Mouse (Mus musculus): ENCODE measurements around the gene Klhl12. TPM values are rescaled to one million over a fixed set of nuclear protein-coding genes. Genes with fewer than 3 reads are reported as not detected.
"Not testable (repeated sequence)": the region's sequence is repeated elsewhere in the genome, so short reads cannot be mapped to it uniquely, and the experiment has no call there.

Klhl12 gene
- total RNA-seq, 1 experiment from 2014 or later = 38.4 TPM

DNA sequence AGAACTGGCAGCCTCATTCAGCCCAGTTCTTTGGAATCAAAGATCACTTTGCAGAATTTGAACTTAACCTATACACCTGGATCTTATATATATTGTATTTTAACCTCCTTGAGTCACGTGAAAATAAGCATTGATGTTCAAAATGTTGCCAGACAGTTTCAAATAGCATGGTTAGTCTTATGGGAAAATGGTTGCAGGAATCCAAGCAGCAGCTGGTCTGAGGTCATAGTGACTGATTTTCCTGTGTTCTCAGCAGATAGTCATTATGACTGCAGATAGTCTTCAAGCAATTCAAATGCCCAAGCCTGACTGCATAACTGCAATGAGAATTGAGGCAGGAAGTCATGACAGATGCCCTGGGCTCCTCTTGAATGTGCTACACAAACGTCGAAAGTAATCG, 56.9 kb downstream of the Klhl12 start:
- ATAC-seq (ENCODE audit: extremely low read depth, insufficient number of reproducible peaks, low FRiP score, poor library complexity, severe bottlenecking) = no peak

DNA sequence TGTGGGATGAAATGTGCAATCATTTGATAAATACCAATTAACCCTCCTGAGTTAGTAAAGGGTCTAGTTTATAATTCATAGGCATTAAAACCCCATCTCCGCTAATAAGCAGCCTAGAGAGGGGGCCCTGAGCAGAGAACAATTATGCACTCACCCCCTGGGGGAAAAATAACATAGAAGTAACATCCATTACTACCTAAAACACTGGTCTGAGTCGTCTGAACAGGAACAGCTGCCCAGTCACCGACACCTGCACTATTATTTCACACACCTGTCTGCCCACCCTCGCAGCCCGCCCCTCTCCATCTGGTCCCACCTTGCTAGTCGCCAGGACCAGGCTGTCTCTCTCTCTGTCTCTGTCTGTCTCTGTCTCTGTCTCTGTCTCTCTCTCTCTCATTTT, 57.3 kb downstream of the Klhl12 start:
- no peak for ATAC-seq (ENCODE audit: extremely low read depth, insufficient number of reproducible peaks, low FRiP score, poor library complexity, severe bottlenecking)

DNA sequence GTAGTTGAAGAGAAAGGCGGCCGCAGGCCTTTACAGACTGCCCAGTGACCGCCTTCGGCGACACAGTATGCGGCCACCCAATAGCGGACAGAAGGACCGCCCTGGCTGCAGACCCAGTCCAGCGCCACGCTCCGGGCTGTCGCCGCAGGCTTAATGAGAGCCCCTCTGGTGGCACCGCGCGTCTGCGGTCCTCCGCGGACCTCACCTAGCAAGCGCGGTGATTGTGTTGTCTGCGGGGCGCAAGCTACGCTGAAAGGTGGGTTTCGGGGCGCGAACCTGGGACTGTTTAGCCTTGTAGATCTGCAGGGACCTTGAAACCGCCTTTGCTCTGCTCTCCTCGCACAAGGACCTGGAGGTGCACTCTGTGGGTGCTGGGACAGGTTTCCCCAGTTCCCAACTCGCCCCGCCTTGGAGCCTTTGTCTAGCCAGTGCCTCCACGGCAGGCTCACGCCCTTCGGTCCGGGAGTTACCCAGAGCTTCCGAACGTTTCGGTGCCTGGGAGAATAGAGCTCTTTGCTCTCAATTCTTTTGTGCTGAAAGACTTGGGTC, 58.1 kb downstream of the Klhl12 start:
- no peak for ATAC-seq (ENCODE audit: extremely low read depth, insufficient number of reproducible peaks, low FRiP score, poor library complexity, severe bottlenecking)

DNA sequence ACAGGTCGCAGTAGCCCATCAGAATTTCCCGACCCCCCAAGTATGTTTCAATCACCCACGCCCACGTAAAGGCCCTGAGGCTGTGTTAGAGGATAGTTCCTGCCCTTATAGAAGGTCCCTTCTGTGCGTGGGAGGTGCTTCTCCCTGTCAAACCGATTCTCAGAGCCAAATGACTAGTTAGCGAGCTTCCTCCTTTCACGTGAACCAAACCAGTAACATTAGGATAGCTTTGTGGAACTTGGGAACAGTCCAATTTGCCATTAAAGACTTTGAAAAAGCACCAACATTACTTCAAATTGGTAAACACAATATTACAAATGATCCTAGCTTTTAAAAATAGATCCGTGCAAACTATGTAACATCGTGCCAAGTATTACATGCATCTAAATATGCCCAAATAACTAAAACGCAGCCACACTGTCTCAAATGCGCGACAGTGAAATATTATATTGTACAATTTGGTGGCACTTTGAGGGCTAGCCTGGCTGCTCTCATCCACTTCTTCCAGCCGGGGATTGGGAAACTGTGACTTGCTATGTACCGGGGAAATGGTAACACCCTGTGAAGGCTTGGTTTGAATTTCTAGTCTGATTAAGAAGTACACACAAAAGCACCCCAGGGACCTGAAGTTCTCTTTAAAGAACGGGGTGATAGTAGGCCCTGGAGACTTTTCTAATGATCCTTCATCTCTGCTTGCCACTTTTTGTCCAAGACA, 58.7 kb downstream of the Klhl12 start:
- ATAC-seq (ENCODE audit: extremely low read depth, insufficient number of reproducible peaks, low FRiP score, poor library complexity, severe bottlenecking) = no peak

DNA sequence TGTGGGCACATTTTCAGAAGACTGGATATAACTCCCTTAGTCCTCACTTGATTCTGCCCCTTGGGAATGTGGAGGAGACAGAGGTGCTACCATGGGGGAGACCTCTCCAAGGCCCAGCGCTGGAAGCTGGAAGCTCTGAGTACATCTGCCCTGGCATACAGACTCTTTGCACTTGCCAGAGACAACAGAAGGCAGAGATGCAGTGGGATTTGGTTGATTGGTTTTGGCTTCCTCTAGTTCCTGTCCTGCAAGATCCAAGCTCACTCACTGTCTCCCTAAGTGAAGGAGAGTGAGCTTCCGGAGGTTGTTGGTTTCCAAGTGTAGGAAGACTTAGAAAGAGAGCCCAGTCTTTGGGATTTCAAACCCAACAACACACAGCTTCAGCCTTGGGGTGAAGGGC, 60.6 kb downstream of the Klhl12 start:
- no peak for ATAC-seq (ENCODE audit: extremely low read depth, insufficient number of reproducible peaks, low FRiP score, poor library complexity, severe bottlenecking)

DNA sequence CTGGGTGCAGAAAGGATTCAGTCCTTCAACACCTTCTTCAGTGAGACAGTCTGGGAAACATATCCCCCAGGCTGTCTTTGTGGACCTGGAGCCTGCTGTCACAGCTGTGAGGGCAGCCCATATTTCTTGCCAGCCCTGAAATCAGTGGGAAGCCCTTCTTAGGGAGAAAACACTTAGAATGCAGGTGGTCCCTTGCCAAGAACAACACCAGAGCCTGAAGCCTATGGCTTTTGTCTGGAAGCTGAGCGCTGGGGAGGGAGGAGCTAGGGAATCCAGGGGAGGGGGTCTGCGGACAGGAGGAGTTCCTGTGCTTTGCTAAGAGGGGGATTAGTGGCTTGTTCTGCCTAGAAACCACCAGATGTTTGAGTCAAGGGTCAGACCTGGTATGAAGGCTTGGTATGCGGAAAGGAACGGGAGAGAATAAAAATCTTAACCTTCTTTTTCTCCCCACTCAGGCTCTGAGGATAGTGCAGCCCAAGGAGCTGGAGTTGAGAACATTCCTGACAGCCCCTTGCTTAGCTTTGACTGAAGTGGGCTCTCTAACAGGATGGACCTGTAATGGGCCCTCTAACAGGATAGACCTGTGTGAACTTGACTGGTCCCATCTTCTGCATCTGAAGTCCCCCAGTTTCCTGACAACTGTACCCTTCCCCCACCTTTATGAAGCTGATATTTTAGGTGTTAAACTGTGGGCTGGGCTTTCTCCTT, 61.3 kb downstream of the Klhl12 start:
- no peak for ATAC-seq (ENCODE audit: extremely low read depth, insufficient number of reproducible peaks, low FRiP score, poor library complexity, severe bottlenecking)

DNA sequence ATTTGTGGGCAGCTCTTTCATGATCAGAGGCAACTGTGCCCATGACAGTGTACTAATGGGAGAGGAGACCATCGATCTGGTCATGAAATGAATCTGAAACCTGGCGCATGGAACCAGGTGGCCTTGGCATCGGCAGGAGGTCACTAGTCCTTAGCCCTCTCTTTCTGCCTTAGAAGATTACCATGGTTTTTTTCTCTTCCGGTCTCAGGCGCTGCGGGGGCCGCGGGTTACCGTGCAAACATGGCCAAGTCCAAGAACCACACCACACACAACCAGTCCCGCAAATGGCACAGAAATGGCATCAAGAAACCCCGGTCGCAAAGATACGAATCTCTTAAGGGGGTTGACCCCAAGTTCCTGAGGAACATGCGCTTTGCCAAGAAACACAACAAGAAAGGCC, 62.5 kb downstream of the Klhl12 start:
- not testable (repeated sequence) for ATAC-seq (ENCODE audit: extremely low read depth, insufficient number of reproducible peaks, low FRiP score, poor library complexity, severe bottlenecking)

DNA sequence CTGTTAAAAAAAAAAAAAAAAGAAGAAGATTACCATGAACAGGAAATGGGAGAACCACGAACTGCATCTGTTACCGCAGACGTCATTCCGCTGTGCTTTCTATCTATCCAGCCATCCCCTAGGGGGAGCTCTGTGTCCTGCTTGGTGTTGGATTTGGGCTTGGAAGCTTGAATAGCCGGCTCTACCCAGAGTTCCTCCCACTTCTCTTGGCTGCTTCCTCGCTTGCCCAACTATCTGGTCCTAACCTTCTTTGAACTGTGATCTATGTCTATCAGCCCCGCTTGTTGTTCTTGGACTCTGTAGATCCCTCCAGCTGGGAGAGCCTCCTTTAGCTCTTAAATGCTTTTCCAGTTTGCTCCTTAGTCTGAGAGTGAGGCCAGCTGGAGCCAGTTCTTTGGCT, 63.3 kb downstream of the Klhl12 start:
- ATAC-seq (ENCODE audit: extremely low read depth, insufficient number of reproducible peaks, low FRiP score, poor library complexity, severe bottlenecking) = peak; percentile 76

DNA sequence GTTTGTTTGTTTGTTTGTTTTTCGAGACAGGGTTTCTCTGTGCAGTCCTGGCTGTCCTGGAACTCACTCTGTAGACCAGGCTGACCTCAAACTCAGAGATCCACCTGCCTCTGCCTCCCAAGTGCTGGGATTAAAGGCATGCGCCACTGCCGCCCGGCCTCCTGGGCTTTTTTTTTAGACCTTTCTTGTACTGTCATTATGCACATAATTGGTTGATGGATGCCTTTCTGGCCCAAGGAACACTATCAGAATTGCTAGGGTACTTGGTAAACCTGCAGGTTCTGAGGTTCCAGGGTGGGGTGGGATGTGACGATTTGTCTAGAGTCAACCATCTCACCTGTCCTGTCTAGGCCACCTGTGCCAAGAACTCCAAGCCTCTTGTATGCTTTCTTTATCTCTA, 63.9 kb downstream of the Klhl12 start:
- not testable (repeated sequence) for ATAC-seq (ENCODE audit: extremely low read depth, insufficient number of reproducible peaks, low FRiP score, poor library complexity, severe bottlenecking)

DNA sequence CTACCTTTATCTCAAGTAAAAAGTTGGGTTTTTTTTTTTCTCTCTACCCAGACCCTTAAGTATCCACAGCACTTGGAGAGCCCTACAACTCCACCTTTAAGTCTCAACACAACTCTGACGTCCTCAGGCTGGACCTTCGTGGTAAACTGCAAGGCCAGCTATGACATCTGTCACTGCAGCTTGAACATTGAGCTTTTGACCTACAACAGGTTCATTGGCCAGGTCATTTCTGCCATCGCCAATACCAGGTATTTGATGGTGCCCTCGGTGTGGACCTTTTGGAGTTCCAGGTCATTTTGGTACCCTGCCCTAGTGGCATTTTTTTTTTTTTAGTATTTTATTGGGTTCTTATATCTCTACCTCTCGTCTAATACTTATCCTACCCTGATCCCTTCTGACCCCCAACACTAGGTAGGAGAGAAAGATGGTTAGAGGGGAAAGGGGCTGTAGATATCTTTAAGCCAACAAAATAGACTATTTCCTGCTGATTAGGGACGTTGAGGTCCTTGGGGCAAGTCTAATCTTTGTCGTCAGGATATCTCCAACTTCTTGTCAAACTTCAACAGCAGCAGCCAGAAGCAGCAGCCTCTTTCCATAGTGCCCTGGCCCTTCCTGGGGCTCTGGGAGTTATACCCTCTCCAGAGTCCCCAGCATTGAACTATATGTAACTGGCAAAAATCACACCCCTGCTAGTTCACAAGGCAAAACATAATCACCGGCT, 64.8 kb downstream of the Klhl12 start:
- no peak for ATAC-seq (ENCODE audit: extremely low read depth, insufficient number of reproducible peaks, low FRiP score, poor library complexity, severe bottlenecking)

DNA sequence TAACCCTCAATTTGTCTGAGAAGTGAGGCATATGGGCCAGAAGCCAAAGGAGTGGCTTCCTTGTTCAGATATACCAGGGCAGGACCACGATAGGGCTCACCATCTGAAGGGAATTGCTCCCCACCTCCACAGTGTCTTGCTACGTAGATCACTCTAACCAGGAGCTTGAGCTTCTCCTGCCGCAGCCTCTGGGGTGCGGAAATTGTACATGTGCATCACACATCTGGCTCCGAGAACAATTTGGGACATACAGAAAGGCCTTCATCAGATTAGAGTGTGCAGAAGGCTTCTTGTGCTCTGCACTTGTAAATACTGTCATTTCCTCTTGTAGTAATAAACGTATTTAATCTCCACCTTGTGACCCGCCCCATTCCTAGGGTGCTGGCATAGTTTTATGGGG, 65.8 kb downstream of the Klhl12 start:
- no peak for ATAC-seq (ENCODE audit: extremely low read depth, insufficient number of reproducible peaks, low FRiP score, poor library complexity, severe bottlenecking)

DNA sequence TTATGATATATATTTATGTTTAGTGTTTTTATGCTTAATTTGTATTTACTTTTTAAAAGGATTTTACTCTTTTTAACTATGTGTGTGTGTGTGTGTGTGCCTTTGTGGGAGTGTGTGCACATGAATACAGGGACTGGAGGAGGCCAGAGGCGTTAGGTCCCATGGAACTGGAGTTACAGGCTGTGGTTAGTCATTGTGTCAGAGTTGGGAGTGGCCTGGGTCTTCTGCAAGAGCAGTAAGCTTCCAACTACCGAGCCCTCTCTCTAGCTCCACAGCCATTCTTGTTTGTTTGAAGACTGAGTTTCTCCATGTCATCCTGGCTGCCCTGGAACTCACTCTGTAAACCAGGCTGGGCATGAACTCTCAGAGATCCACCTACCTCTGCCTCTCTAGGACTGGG, 67.0 kb downstream of the Klhl12 start:
- ATAC-seq (ENCODE audit: extremely low read depth, insufficient number of reproducible peaks, low FRiP score, poor library complexity, severe bottlenecking) = no peak

DNA sequence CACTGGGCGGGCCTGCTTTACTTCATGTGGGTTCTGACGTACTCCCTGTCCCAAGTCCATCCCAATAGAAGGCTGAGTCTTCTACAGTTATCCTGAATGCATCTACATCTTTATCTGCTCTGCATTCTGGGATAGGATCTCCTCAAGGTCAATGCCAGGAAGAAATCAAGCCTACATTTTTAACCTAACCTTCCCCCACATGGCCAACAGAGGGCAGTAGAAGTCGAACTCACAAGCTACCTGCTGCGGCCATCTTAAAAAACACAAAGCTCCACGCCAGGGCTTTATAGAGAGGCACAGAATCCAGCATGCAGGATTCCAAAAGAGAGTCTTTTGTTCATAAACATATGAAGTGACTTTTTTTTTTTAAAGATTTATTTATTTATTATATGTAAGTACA, 69.1 kb downstream of the Klhl12 start:
- ATAC-seq (ENCODE audit: extremely low read depth, insufficient number of reproducible peaks, low FRiP score, poor library complexity, severe bottlenecking) = peak; percentile 66; the same call in 1 of the 2 replicates

DNA sequence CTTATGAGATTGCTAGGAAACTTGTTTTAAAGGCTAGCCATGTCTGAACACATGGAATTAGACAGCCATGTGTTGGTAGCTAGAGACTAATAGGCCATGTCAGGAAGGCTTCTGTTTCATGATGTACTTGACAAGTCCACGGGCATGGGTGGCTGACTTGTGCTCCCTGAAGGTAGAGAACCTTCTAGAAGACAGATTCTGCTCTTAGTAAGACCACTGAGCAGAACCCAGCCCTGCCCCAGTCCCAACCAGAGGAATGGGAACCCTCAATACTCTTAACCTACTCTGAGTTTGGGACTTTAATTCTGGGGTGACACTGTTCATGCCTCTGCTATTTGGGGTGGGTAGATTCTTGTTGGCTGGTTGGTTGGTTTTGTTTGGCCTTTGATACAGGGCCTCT, 69.7 kb downstream of the Klhl12 start:
- ATAC-seq (ENCODE audit: extremely low read depth, insufficient number of reproducible peaks, low FRiP score, poor library complexity, severe bottlenecking) = no peak

DNA sequence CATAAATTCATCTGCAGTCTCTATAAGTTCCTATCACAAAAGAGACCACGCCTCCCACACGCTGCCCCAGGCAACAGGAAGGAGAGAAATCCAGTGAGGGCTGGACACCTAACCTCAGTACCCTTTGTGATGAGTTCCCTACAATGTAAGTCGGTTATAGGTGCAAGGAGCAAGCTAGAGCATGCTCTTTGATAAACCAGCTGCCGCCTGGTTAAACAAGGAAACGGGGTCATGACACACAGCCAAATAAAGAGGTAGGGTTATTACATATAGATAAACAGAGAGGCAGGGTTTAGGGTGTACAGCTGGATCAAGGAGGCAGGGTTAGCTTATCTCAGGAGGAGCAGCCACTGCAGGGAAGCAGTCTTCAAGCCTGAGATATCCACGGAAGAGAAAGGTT, 71.4 kb downstream of the Klhl12 start:
- no peak for ATAC-seq (ENCODE audit: extremely low read depth, insufficient number of reproducible peaks, low FRiP score, poor library complexity, severe bottlenecking)

DNA sequence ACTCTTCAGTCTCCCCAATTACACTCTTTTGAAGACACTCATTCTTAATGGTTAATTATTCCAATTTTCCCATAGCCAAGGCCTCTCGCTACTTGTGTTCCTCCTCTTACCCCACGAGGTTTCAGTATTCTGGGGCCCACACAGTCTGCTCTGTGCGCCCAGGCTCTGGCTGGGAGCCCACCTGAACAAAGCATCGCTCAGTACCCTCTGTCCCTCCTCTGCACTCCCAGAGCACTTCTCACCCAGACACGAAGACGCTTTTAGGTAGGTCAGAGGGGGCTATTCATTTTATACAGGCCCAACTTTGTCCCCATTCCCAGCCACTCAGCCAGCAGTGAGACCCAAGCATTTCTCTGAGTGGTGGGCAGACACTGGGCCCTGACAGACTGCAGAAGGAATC, 75.3 kb downstream of the Klhl12 start:
- no peak for ATAC-seq (ENCODE audit: extremely low read depth, insufficient number of reproducible peaks, low FRiP score, poor library complexity, severe bottlenecking)

DNA sequence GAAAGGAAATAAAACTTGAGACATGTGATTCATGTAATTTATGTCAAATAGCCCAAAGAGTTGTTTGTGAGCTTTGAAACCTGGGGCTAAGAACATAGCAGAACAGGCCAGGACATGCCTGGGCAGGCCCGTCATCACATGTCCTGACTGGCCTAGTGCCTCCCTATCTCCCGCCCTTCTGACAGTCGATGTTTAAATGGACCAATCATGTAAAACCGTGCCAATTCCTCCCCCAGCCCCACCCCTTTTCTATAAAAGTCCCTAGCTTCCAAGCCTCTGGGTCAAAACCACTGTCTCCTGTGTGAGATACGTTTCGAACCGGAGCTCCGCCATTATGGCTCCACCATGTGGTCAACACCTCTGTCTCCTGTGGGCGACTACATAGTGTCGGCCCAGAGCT, 78.4 kb downstream of the Klhl12 start:
- not testable (repeated sequence) for ATAC-seq (ENCODE audit: extremely low read depth, insufficient number of reproducible peaks, low FRiP score, poor library complexity, severe bottlenecking)

DNA sequence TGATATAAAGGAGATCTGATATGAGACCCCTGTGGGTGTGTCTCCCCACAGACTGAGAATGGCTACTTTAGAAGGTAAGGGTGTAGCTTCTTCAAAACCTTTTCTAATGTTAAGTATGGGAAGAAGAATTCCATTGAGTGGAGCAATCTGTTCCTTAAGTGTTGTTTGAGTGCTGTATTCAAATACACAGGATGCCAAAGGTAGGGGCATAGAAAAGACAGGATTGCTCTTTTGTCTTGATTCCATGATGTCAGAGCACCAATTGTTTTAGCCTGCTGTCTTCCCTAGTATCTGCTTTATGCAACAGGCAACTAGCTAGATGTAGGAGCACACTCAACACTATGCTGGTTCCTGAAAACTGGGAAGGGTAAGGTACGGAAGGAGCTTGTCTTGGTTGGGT, 79.7 kb downstream of the Klhl12 start:
- no peak for ATAC-seq (ENCODE audit: extremely low read depth, insufficient number of reproducible peaks, low FRiP score, poor library complexity, severe bottlenecking)

DNA sequence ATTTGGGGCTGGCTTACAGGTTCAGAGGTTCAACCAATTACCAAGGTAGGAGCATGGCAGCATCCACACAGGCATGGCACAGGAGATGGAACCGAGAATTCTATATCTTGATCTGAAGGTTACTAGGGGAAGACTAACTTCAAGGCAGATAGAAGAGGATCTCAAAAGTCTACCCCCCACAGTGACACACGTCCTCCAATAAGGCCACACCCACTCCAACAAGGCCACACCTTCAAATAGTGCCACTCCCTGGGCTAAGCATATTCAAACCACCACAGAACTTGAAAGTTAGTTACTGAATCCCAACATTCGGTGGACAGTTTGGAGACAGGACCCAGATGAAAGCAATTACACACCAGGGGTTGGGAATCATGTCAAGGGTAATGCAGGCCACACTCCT, 80.2 kb downstream of the Klhl12 start:
- ATAC-seq (ENCODE audit: extremely low read depth, insufficient number of reproducible peaks, low FRiP score, poor library complexity, severe bottlenecking) = no peak

DNA sequence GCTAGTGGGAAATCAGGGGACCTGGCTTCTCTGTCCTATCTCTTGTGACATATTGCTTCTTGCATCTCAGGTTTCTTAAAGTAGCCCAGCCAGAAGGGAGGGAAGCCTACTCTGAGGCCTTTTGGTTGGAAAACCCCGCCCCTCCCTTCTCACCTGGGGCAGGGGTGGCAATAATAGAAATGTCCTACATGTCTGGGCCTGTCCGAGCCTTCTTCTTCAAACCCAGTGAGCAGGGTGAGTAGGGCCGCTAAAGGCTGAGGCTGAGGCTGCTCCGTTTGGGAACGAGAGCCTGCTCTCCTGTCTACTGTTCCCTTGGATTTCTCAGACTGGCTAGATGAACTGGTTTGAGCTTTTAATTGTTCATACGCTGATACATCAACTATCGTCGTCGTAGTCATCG, 85.3 kb downstream of the Klhl12 start:
- no peak for ATAC-seq (ENCODE audit: extremely low read depth, insufficient number of reproducible peaks, low FRiP score, poor library complexity, severe bottlenecking)
